Mouse (Mus musculus): Measurements from ENCODE around the gene Sln.

DNA sequence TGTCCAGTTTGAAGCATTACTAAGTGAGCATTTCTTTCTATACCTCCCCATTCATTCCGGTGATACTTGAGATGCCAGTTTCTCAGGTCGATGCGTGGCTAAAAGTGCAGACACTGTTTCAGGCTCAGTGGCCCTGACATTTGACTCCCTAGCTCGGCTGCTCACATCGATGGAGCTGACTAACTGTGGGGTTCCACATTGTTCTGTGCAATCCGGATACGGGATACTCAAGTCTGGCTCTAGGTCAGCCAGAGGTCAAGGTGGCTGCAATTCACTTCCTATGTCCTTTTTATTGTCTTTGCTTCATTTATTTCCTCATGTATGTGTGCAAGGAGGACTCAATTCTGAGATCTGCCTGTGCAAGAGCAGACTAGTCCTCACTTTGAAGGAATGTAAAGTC is 45.9 kb downstream of the Sln start:
- TF ChIP-seq CTCF (IDR thresholded peaks at IDR 0.05; ENCODE audit: insufficient read depth, low read length) (no peak), POLR2A (IDR thresholded peaks at IDR 0.05; ENCODE audit: borderline replicate concordance, extremely low read depth, low read depth, low read length) (no peak)

Data from lung, adult 2 months (tissue).